Mouse (Mus musculus): ENCODE data around the gene Ephb1. TPM values are rescaled to one million over a fixed set of nuclear protein-coding genes. Genes with fewer than 3 reads are reported as not detected.

The Ephb1 gene
- polyA plus RNA-seq, 1 experiment from 2014 or later, result 0.87 TPM

- H3K4me3 ChIP-seq (ENCODE audit: low read depth, low read length), result no peak overlapping the region
- H3K36me3 ChIP-seq (ENCODE audit: insufficient read depth, low read length), result no peaks in the 10 kb centered on the region
- DNase-seq (ENCODE audit: low spot score) (no peak), ATAC-seq (no peak)
- TF ChIP-seq EP300 (IDR thresholded peaks at IDR 0.05) (no peak), CTCF (IDR thresholded peaks at IDR 0.05) (no peak)
- no peaks in the 10 kb centered on the region for H3K4me1 ChIP-seq (ENCODE audit: insufficient read depth, low read depth, low read length)
- H3K9ac ChIP-seq (replicated peaks; ENCODE audit: low read depth), result no peak overlapping the region
- H3K27me3 ChIP-seq (replicated peaks; ENCODE audit: insufficient read depth, low read length), result no peaks in the 10 kb centered on the region
- H3K4me2 ChIP-seq (replicated peaks; ENCODE audit: low read depth, low read length), result no peak overlapping the region
- 70% methylated on average over 5 of the region's 5 CpGs for WGBS
- H3K27ac ChIP-seq (ENCODE audit: low read length), result no peak overlapping the region
- no peaks in the 10 kb centered on the region for H3K9me3 ChIP-seq (ENCODE audit: low read length)
Measured at GRCm38 (mm10) chr9:102088598-102088997, 265.9 kb downstream of the Ephb1 start.

DNA sequence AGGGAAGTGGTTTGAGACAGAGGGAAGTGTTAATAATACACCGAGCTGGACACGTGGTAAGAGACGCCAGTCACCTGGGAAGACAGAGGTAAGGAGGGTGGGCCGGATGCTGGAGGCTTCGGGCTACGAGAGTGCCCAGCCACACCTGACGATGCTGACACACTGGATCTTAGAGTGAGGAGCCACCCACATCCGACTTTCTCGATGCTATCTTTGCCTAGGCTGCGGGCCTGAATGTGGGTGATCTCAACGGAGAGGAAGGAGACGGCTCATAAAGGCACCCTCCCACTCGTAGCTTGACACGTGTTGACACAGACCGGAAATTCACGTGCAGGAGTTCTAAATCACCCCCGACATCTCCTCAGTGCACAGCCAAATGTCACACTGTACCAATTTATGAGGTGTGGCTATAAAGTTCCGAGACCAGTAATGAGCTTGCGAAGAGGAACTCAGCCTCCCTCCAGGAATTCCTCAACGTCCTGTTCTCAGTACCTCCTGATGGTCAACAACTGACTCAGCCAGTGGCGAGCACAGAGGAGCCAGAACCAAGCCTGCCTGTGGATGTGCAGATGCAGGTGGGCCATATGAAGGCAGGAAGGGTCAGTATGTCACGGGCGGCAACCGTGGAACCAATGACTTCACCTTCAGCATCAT lies 268.3 kb downstream of the Ephb1 start:
- 48% methylated on average over 24 of the region's 24 CpGs for WGBS

GRCm38 (mm10) chr9:102085477-102085876 lies 269.0 kb downstream of the Ephb1 start:
- TF ChIP-seq CTCF (IDR thresholded peaks at IDR 0.05), result no peak
- no peak for TF ChIP-seq EP300 (IDR thresholded peaks at IDR 0.05)
- Histone ChIP-seq H3K27me3 (replicated peaks; ENCODE audit: insufficient read depth, low read length) (no peaks in the 10 kb centered on the region), H3K4me2 (replicated peaks; ENCODE audit: low read depth, low read length) (no peak overlapping the region), H3K36me3 (ENCODE audit: insufficient read depth, low read length) (no peaks in the 10 kb centered on the region), H3K4me3 (ENCODE audit: low read depth, low read length) (no peak overlapping the region), H3K9ac (replicated peaks; ENCODE audit: low read depth) (no peak overlapping the region), H3K4me1 (ENCODE audit: insufficient read depth, low read depth, low read length) (no peaks in the 10 kb centered on the region), H3K27ac (ENCODE audit: low read length) (no peak overlapping the region), H3K9me3 (ENCODE audit: low read length) (no peaks in the 10 kb centered on the region)
- ATAC-seq (no peak), DNase-seq (ENCODE audit: low spot score) (no peak)
- WGBS, result 89% methylated on average over 9 of the region's 9 CpGs

More for the DNA sequence above, 268.3 kb downstream of the Ephb1 start:
- ATAC-seq (no peak), DNase-seq (ENCODE audit: low spot score) (no peak)
- no peak overlapping the region for H3K9ac ChIP-seq (replicated peaks; ENCODE audit: low read depth)
- H3K27me3 ChIP-seq (replicated peaks; ENCODE audit: insufficient read depth, low read length), result no peaks in the 10 kb centered on the region
- H3K4me1 ChIP-seq (ENCODE audit: insufficient read depth, low read depth, low read length), result no peaks in the 10 kb centered on the region
- no peaks in the 10 kb centered on the region for H3K36me3 ChIP-seq (ENCODE audit: insufficient read depth, low read length)
- no peaks in the 10 kb centered on the region for H3K9me3 ChIP-seq (ENCODE audit: low read length)
- no peak overlapping the region for H3K4me2 ChIP-seq (replicated peaks; ENCODE audit: low read depth, low read length)
- H3K4me3 ChIP-seq (ENCODE audit: low read depth, low read length), result no peak overlapping the region
- H3K27ac ChIP-seq (ENCODE audit: low read length), result no peak overlapping the region
- TF ChIP-seq CTCF (IDR thresholded peaks at IDR 0.05) (no peak), EP300 (IDR thresholded peaks at IDR 0.05) (no peak)

DNA sequence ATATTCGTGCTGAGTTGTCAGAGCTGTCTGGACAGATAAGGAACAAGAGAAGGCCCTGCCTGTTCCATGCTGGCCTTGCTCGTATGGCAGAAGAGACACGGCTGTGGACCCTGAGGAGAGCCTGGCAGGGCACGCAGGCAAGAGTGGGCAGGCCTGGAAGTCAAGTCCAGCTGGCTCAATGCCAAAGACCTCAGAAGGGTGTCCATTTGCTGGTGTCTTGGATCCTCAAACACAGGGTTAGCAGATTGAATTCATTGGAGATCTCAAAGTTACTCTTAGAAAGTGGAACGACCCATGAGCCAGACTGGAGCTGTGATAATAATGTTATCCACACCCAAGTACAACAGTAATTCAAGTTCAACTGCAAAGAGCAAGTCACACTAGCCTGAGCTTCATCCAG lies 273.6 kb downstream of the Ephb1 start:
- no peaks in the 10 kb centered on the region for H3K4me1 ChIP-seq (ENCODE audit: insufficient read depth, low read depth, low read length)
- 53% methylated on average over 5 of the region's 5 CpGs for WGBS
- ATAC-seq, result no peak

GRCm38 (mm10) chr9:102079151-102079550 lies 275.3 kb downstream of the Ephb1 start:
- no peak for TF ChIP-seq CTCF (IDR thresholded peaks at IDR 0.05)
- TF ChIP-seq EP300 (IDR thresholded peaks at IDR 0.05), result no peak
- H3K9ac ChIP-seq (replicated peaks; ENCODE audit: low read depth), result no peak overlapping the region
- H3K27me3 ChIP-seq (replicated peaks; ENCODE audit: insufficient read depth, low read length), result no peaks in the 10 kb centered on the region
- no peak overlapping the region for H3K4me3 ChIP-seq (ENCODE audit: low read depth, low read length)
- no peaks in the 10 kb centered on the region for H3K9me3 ChIP-seq (ENCODE audit: low read length)
- DNase-seq (ENCODE audit: low spot score) (no peak), ATAC-seq (no peak)
- 85% methylated on average over 2 of the region's 2 CpGs for WGBS
- no peaks in the 10 kb centered on the region for H3K36me3 ChIP-seq (ENCODE audit: insufficient read depth, low read length)
- no peaks in the 10 kb centered on the region for H3K4me1 ChIP-seq (ENCODE audit: insufficient read depth, low read depth, low read length)
- H3K4me2 ChIP-seq (replicated peaks; ENCODE audit: low read depth, low read length), result no peak overlapping the region
- no peak overlapping the region for H3K27ac ChIP-seq (ENCODE audit: low read length)

More for the DNA sequence above, 273.6 kb downstream of the Ephb1 start:
- TF ChIP-seq EP300 (IDR thresholded peaks at IDR 0.05), result no peak
- TF ChIP-seq CTCF (IDR thresholded peaks at IDR 0.05), result no peak
- H3K9ac ChIP-seq (replicated peaks; ENCODE audit: low read depth), result no peak overlapping the region
- H3K27ac ChIP-seq (ENCODE audit: low read length), result no peak overlapping the region
- H3K4me3 ChIP-seq (ENCODE audit: low read depth, low read length), result no peak overlapping the region
- DNase-seq (ENCODE audit: low spot score), result no peak
- H3K4me2 ChIP-seq (replicated peaks; ENCODE audit: low read depth, low read length), result no peak overlapping the region
- H3K9me3 ChIP-seq (ENCODE audit: low read length), result no peaks in the 10 kb centered on the region
- no peaks in the 10 kb centered on the region for H3K36me3 ChIP-seq (ENCODE audit: insufficient read depth, low read length)
- H3K27me3 ChIP-seq (replicated peaks; ENCODE audit: insufficient read depth, low read length), result no peaks in the 10 kb centered on the region

GRCm38 (mm10) chr9:102078238-102078637 lies 276.3 kb downstream of the Ephb1 start:
- WGBS, result 74% methylated on average over 6 of the region's 6 CpGs
- Histone ChIP-seq H3K4me1 (ENCODE audit: insufficient read depth, low read depth, low read length) (no peaks in the 10 kb centered on the region), H3K36me3 (ENCODE audit: insufficient read depth, low read length) (no peaks in the 10 kb centered on the region), H3K4me2 (replicated peaks; ENCODE audit: low read depth, low read length) (no peak overlapping the region), H3K27ac (ENCODE audit: low read length) (no peak overlapping the region), H3K4me3 (ENCODE audit: low read depth, low read length) (no peak overlapping the region), H3K9ac (replicated peaks; ENCODE audit: low read depth) (no peak overlapping the region), H3K9me3 (ENCODE audit: low read length) (no peaks in the 10 kb centered on the region), H3K27me3 (replicated peaks; ENCODE audit: insufficient read depth, low read length) (no peaks in the 10 kb centered on the region)
- TF ChIP-seq CTCF (IDR thresholded peaks at IDR 0.05) (no peak), EP300 (IDR thresholded peaks at IDR 0.05) (no peak)
- ATAC-seq (no peak), DNase-seq (ENCODE audit: low spot score) (no peak)
